Mouse (Mus musculus) liver, adult (tissue): ENCODE measurements around the gene Slc5a11.

ENCODE experiments used
- GATA4 ChIP-seq: IDR thresholded peaks from 2 replicates; pipeline ENCODE4 v1.6.1; 2014; ENCODE audit warnings: mild to moderate bottlenecking, low read length; ENCODE audit not compliant: insufficient replicate concordance

Slc5a11 gene

GRCm38 (mm10) chr7:123199151-123199550 lies 15.4 kb upstream of the Slc5a11 start:
- no peak for TF ChIP-seq GATA4

GRCm38 (mm10) chr7:123199656-123200206 lies 14.8 kb upstream of the Slc5a11 start:
- no peak for TF ChIP-seq GATA4

GRCm38 (mm10) chr7:123200722-123201121 lies 13.9 kb upstream of the Slc5a11 start:
- no peak for TF ChIP-seq GATA4

GRCm38 (mm10) chr7:123205261-123205660 lies 9.3 kb upstream of the Slc5a11 start:
- no peak for TF ChIP-seq GATA4

GRCm38 (mm10) chr7:123207561-123207960 lies 7.0 kb upstream of the Slc5a11 start:
- TF ChIP-seq GATA4, result no peak

- no peak for TF ChIP-seq GATA4
Observed at GRCm38 (mm10) chr7:123209864-123210263, 4.7 kb upstream of the Slc5a11 start.

- no peak for TF ChIP-seq GATA4
Observed at GRCm38 (mm10) chr7:123211461-123211860, 3.1 kb upstream of the Slc5a11 start.

- TF ChIP-seq GATA4, result no peak
Observed at GRCm38 (mm10) chr7:123212316-123212715, 2.3 kb upstream of the Slc5a11 start.

- no peak for TF ChIP-seq GATA4
Observed at GRCm38 (mm10) chr7:123215138-123215537, 558 bp downstream of the Slc5a11 start.

- TF ChIP-seq GATA4, result no peak
Observed at GRCm38 (mm10) chr7:123217448-123218354, 3.1 kb downstream of the Slc5a11 start.

GRCm38 (mm10) chr7:123218620-123219019 lies 4.0 kb downstream of the Slc5a11 start:
- no peak for TF ChIP-seq GATA4

GRCm38 (mm10) chr7:123219781-123220632 lies 5.4 kb downstream of the Slc5a11 start:
- no peak for TF ChIP-seq GATA4

- no peak for TF ChIP-seq GATA4
Observed at GRCm38 (mm10) chr7:123220633-123220942, 6.0 kb downstream of the Slc5a11 start.

GRCm38 (mm10) chr7:123224076-123224475 lies 9.5 kb downstream of the Slc5a11 start:
- TF ChIP-seq GATA4, result no peak

GRCm38 (mm10) chr7:123225159-123225558 lies 10.6 kb downstream of the Slc5a11 start:
- TF ChIP-seq GATA4, result no peak

- no peak for TF ChIP-seq GATA4
Observed at GRCm38 (mm10) chr7:123235449-123235848, 20.9 kb downstream of the Slc5a11 start.

GRCm38 (mm10) chr7:123238621-123239020 lies 24.0 kb downstream of the Slc5a11 start:
- TF ChIP-seq GATA4, result no peak
